Mouse (Mus musculus): ENCODE data around the gene Inip. TPM values are rescaled to one million over a fixed set of nuclear protein-coding genes. Genes with fewer than 3 reads are reported as not detected.
"Not testable (repeated sequence)": the region's sequence is repeated elsewhere in the genome, so short reads cannot be mapped to it uniquely, and the experiment has no call there.

Inip gene
- total RNA-seq, 2 experiments from 2014 or later, result 21.7 to 27.0 TPM

DNA sequence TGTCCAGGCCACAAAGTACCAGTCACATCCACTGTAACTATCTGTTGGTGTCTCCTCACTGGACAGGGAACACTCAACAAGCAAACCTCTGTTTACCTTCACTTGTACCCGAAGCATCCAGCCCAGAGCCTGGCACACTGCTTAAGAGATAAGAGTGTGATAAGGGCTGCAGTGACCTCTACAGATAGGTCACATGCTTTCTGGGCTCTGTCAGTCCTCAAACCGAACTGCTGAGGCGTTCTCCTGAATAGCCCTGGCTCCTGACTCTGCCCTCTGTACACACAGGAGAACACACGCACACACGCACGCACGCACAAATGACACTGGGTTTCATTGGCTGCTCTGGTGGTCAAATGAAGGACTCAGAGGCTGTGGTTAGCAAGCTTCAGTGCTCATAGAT lies 12.7 kb upstream of the Inip start:
- DNase-seq (ENCODE audit: low spot score in 2 of 2), result no peak

DNA sequence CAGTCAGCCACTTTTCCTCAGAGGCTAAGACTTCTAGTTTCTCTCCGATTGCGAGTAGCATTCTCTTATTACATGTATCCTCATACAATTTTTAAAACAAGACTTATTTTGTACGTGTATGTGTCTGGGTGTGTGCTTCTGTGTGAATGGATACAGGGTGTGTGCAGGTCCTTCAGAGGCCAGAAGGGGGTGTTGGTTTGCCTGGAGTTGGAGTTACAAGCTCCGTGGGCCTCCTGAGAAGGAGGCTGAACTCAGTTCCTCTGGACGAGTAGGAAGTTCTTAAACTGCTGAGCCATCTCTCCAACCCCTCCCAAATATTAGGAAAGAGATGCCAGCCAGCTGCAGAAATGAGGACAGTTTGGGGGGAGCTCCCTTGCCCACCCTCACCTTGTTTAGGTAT lies 7.0 kb upstream of the Inip start:
- DNase-seq (ENCODE audit: low spot score in 2 of 2), result no peak

DNA sequence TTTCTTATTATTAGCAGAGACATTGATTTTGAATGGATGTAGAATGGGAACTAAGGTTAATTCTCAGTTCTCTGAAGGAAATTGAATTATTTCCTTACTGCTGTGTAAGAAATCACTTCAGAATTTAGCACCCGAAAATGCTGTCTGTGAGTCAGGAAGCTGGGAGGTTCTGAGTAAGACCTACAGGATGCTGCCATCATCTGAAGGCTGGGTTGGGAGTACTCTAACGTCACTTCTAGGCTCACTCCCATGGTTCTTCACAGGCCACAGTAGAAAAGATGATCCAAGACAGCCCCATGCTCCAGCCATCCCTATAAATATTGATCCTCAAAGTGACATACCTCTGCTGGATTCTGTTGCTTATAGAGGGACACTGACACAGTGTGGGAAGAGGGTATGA lies 6.1 kb upstream of the Inip start:
- DNase-seq (ENCODE audit: low spot score in 2 of 2), result no peak

DNA sequence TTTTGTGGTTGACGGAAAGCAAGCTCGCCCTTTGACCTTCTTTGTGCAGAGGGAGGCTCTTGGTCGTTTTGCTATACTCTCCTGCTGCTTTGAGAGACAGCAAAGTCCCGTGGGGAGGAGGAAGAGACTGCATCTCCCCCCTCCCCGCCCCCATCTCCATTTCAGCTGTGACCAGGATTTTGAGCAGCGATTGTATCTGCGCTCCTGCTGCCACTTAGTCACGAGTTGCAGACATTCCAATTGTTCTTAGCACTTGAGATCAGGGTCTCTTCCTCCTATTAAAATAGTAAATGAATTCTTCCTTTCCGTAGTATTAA lies 5.4 kb upstream of the Inip start:
- no peak for DNase-seq (ENCODE audit: low spot score in 2 of 2)

DNA sequence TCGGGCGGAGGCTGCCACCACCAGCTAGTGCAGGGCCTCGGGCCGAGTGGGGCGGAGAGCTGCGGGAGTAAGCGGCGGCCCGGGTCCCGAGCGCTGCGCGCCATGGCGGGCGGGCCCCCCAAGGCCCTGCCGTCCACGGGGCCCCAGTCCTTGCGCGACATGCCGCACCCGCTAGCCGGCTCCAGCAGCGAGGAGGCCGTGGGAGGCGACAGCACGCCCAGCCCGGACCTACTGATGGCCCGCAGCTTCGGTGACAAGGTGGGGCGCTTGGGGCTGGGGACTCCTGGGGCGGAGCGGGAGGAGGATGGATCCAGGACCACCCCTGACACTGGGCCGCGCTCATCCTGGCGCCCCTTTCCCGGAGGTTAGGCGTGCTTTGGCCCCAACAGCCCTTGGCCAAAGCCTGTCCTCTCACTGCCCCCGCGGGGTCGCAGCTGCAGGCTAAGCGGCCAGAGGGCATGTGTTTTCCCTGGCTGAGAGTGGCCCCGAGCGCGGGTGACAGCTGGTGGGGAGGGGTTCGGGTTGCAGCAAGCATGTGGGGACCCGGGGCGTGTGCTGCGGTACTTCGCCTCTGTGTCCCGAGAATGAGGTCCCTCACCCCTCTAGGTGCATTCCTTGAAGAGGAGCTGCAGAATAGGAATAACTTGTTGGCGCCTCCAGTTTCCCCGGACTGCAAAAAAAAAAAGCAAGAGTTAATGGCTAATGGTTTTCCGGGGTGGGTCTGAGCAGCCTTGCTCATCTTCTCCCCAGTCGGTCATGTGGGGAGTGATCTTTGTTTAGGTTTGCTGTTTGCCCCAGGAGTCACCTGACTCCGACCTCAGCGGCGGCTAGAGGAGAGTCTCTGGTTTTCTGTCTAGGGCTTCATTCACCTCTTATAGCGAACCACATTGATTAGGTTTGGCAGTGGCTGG lies 4.8 kb upstream of the Inip start:
- peak in 1 of 2 experiments; percentile 25 for DNase-seq (ENCODE audit: low spot score in 2 of 2)

DNA sequence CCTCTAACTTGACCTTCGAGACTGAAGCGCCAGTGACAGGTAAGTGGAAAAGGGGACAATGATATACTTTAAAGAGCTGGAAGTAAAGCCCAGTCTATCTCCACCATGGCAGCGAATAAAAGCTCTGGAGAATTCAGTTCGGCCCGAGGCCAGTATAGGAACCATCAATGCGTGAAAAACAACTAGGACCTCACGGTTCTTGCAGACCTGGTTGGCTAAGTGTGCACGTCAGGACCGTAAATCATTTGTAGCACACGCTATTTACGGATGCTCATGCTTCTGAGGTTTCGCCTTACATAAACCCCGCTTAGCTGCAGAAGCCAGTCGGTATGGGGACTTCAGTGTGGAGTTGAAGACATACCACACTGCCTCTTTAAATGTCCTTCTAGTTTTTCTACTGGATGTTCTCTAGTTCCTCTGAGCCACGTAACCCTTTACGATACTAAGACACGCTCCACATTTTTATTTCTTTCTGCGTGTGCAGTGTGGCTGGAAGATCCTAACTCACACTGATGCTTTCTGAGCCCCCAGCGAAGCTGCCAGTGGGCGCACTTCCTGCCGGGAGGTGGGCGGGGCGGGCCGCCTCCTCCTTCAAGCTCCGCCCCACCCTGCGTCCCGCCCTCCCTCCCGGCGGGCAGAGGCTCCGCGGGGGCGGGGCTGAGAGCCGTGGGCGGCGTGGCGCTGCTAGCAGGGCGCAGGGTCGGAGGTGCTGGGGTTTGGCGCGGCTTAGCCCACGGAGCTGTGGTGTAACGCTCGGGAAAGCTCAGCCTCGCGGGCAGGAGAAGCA lies 4.0 kb upstream of the Inip start, which contains the start of gene Snx30:
Gene Snx30 (plus strand): TSS at position 660 of the 787 bp plus-strand sequence.
- DNase-seq (ENCODE audit: low spot score in 2 of 2), result peak; percentile 87 to 92

DNA sequence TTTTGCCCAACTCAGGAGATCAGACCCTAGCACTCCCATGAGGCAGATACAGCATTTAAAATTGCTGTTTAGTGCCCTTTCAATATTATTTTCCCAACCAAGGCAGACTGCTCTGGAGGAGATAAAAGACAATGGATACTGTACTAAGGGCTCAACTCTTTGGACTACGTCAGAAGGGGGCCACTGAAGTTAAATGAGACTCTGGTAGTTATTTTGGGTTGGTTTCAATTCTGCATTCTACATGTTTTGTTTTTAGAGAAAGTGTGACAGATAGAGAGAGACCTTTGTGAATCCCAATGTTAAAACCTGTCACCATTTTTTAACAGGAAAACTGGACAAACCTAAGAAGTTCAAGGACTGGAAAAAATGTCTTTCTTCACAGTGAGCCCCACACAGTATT lies 3.4 kb upstream of the Inip start:
- no peak for DNase-seq (ENCODE audit: low spot score in 2 of 2)

DNA sequence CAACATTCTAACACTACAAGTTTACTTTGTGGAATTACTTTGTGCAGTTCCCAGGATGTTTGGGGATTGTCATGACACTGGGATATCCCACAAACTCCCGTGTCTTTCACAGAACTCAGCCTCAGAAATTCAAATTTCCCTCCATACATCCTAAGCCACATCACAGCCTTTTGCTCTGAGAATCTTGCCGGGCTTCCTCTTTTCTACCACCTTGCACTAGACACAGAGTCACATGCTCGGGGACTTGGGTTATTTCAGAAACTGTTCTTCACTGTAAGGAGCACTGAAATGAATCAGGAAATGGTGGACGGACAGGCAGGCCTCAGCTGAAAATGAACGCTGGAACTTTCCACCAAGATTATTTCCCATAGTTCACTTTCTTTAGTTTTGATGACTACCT lies 2.0 kb upstream of the Inip start:
- no peak for DNase-seq (ENCODE audit: low spot score in 2 of 2)

DNA sequence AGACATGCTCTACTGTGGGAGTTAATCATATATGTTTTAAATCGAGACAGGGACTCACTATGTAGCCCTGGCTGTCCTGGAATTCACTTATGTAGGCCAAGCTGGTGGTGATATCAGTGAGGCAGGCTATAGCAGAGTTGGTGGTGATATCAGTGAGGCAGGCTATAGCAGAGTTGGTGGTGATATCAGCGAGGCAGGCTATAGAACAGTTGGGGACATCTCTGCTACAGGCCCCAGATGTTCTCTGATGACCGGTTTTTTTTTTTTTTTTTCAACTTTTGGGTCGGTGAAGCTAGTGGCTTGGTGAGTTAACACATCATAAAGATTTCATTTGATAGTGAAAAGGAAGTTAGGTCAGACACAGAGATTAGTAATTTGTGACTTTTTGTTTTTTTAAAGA lies 1.4 kb upstream of the Inip start:
- DNase-seq (ENCODE audit: low spot score in 2 of 2), result no peak

DNA sequence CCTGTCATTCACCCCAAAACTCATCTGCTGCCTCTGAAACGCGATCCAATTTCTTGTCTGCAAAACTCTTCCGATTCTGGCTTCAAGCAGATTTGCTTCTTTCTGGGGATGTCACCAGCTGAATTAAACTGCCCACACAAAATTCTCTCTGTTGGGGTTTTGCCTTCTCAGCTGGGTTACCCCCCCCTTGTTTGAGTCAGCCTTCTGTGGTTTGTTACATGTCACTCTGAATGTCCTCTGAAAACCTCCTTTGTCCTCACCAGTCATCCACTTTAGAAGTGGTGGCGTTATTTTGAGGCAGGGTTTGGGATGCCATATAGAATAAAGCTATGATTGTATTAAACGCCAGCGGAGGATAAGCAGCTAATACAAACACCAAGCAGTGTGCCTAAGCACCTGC lies 718 bp upstream of the Inip start:
- no peak for DNase-seq (ENCODE audit: low spot score in 2 of 2)

DNA sequence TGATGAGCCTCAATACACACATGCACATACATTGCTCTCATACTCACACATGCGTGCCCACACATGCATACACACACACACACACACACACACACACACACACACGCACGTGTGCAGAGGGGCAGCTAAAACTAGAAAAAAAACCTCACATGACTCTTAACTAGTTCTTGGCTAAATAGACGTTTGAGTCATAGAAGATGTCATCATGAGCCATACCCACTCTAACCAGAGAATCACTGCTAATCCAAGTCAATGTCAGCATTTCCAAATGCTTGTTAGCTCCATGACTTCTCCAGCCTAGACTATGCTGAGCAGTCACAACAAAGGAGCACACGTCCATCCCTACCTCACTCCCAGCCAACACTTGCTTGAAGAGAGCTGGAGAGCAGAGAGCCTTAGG lies 1.2 kb downstream of the Inip start:
- DNase-seq (ENCODE audit: low spot score in 2 of 2), result no peak

DNA sequence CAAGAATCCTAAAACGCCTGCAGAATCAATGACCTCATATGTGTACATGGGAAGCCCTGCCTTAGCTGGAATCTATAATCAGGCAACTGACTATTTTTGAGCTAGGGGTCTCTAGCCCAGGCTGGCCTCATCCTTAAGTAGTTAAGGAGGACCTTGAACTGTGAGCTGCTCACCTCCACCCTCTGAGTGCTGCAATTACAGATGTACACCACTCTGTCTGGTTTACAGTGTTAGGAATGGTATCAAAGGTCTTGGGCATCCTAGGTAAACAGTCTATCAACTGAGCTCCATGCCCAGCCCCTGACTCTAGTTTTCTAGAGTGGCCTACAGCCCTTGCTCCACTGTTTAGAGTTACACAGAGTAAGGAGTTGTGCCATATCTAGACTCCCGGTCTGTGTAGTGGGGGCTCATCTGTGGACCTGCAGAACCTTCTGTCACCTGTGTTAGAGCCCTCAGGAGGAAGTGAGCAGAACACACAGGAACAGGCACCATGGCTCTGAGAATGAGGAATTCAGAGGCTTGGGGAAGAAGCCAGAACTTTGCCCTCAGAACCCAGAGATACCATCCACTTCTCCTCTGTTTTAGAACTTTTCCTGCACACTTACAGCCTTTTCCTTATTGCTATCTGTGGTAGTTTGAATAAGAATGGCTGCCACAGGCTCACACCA lies 5.5 kb downstream of the Inip start:
- no peak for DNase-seq (ENCODE audit: low spot score in 2 of 2)

DNA sequence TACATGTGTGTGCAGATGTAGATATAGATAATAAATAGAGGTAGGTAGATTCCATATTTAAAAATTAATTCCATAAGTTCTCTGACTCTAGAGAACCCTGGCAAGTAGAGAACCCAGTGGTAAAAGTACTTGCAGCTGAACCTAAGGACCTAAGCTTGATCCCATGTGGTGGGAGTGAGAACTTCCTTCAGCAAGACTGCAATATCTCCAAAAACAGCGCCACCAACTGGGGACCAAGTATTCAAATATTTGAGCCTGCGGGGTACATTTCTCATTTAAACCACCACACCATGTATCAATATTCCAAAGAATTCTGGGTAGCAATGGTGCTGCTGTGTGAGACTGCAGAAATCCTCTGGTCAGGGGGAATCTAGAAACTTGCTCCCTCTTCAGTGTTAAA lies 7.3 kb downstream of the Inip start:
- DNase-seq (ENCODE audit: low spot score in 2 of 2), result no peak

DNA sequence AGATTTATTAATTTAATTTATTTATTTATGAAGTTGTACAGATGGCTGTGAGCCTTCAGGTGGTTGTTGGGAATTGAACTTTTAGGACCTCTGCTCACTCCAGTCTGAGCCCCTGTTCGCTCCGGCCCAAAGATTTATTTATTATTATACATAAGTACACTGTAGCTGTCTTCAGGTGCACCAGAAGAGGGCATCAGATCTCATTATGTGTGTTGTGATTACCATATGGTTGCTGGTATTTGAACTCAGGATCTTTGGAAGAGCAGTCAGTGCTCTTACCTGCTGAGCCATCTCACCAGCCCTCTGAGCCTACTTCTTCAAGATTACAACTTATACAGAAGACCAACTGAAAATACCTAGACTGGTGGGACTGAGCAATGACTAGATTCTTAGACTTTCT lies 7.8 kb downstream of the Inip start:
- DNase-seq (ENCODE audit: low spot score in 2 of 2), result not testable (repeated sequence)

DNA sequence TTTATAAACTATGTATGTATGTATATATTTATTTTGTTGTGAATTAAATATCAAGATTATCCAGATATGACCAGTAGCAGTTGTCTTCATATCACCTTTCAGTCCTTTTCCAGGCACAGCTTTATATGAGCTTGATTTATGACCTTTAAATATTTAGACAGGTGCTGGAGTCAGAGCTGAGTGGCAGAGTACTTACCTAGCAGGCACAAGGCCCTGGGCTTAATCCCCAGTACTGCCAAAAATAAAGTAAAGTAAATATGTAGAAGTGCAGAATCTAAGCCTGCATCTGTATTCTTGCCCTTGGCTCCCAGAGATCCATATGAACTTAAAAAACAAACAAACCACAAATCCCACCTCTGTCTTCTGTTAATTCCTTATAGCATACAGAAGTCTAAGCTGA lies 12.4 kb downstream of the Inip start:
- no peak for DNase-seq (ENCODE audit: low spot score in 2 of 2)

DNA sequence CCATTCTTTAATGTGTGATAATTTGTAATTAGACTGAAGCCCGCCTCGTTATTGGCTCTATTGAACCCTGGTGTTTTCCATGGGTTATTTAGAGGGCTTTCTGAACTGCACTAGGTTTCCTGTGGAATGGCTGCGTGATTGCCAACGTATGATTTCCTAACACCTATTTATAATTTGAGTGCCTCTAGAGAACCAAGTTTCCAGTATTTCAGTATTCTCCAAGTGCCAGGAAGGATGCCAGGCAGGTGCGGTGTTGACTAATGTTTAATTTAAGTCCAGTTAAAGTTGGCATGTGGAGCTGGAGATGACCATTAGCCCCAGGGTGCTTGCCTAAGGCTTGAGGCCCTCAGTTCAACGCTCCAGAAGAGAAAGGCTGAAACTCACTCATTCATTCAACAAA lies 14.3 kb downstream of the Inip start:
- no peak for DNase-seq (ENCODE audit: low spot score in 2 of 2)

DNA sequence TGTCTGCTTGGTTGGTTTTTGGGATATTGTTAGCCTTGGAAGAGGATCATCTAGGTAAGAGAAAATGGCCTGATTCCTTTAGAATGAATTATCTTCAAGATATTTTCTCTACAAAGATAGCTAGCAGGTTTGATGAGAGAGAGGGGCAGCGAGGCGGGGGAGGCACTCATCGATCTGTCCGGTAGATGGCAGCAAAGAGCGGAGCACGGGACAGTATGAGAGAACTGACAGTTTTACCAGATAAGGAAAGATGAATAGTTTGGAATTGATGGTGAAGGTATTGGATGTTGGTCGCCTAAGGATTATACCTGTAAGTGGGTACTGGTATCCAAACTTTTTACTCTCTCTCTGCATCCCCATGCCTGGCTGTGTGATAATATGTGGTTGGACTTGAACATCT lies 14.7 kb downstream of the Inip start:
- peak; percentile 73 to 90 for DNase-seq (ENCODE audit: low spot score in 2 of 2)

DNA sequence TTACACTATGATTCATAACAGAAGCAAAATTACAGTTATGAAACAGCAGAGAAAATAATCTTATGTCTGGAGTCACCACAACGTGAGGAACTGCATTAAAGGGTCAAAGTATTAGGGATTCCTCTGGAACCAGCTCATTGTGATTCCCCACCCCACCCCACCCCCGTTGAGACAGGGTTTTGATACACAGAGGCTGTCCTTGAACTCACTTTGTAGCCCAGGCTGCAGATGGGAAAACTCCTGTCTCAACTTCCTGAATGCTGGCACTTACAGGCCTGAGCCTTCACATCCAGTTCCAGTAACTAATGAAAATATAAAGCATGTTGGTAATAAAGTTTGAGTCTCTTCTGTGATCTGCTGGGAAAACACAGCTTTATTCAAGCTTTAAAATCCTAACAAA lies 16.0 kb downstream of the Inip start:
- DNase-seq (ENCODE audit: low spot score in 2 of 2), result no peak

DNA sequence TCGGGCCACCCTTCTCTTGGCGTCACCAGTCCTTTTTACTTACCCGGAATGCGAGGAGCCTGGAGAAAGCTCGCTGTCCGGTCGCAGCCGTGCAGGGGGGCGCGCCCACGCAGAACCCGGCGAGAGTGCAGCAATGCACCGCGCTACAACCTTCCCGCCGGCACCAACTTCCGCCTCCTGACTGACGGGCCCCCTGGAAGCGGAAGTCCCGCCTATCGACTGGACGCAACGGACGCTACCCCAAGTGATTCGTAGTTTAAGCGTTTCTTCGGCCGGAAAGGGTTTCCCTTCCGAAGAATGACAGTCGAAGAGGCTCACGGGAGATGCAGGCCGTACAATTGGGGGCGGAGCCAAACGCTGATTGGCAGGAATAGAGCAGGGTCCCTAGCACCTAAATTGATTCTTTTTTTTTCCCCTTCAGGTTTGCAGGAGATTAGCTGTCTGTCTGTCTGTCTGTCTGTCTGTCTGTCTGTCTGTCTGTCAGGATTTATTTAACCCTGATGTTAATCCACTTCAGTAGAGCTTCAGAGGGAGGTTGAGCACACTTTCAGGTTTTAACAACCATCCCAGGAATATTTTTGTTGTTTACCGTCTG lies 17.6 kb downstream of the Inip start:
- peak; percentile 94 to 98 for DNase-seq (ENCODE audit: low spot score in 2 of 2)

DNA sequence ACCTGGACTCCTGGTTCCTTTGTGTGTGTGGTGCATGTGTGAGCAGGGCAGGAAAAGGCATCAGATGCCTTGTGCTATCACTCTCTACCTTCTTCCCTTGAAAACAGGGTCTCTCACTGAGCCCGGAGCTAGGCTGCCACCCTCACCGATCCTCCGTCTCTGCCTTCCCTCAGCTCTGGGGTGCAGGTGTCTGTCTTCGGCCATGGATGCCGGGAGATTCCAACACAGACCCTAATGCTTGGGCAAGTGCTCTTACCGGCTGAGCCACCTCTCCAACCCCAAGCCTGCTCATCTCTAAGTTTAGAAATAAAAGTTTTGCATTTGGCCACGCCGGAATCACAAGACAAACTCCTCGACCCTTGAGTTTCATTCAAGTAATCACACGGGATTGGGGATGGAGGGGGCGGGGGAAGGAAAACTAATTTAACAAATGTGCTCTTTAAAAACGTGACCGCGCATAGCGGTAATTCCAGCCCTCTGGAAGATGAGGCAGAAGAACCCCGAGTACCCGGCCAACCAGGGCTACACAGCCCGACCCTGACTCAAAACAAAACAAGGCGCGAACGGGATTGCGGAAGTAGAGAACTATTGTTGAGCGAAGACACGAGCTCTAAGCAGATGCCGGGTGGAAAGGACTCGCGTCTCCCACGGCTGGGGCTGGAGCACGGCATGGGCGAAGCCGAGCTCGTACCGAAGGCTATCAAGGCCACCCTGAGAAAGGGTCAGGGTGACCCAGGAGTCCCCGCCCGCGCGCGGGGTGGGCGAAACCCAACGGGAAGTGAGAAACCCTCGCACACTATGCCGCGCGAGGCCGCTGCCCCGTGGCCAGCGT lies 18.3 kb downstream of the Inip start:
- DNase-seq (ENCODE audit: low spot score in 2 of 2), result no peak

DNA sequence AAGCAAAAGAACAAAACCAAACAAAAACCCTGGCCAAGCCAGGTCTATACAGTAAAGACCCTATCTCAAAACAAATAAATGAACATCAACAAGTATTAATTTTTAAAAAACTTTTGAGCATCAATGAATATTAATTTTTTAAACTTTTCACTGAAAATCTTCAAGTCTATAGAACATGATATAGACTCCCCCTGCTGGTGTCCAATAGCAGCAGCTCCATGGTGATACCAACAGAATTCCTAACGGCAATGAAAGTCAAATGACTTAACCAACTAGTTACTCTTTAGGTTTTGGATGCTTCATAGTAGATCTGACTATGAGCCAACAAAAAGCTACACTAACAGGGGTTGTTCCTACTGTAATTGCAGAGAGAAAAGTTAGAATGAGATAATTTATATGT lies 20.8 kb downstream of the Inip start:
- no peak for DNase-seq (ENCODE audit: low spot score in 2 of 2)
